ENCODE assay signal across 10 mouse cellular contexts in the genomic region with DNA sequence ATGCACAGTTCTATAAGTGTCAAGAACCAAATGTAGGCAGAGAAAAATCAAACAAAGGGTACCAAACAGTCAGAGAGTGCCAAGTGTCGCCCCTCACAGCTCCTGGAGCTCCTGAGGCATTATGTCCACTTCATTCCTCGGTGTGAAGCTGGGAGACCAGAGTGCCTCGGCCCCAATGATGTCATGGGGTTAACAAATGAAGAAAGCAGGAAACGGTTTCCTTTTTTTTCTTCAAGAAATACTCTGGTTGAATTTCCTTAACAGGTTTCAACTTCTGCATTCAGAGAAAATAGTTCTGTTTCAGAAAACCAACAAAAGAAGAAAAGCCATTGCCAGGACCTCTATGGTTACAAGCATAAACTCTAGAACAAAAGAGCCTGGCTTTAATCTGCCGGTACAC. TPM values are rescaled to one million over a fixed set of nuclear protein-coding genes. Genes with fewer than 3 reads are reported as not detected.
A peak's percentile ranks its signal among the peaks of the same experiment; 100 is the strongest.
DNase-seq lines count a peak whose midpoint lies in the region; ATAC-seq and TF ChIP-seq lines count a peak whose summit lies in the region.
"Had no signal": no experiment of that assay in that cellular context is flagged by ENCODE, and none has a peak within 500 bp of the region (broad histone marks: within the 10 kb centered on the region; RNA-seq: fewer than 3 reads in every experiment).

No protein-coding gene starts in this region.

- peak overlapping the region; percentile 53 for H3K27ac ChIP-seq in liver, embryonic 13.5 days
- peak overlapping the region; percentile 71 for H3K27ac ChIP-seq in embryonic facial prominence, embryonic 15.5 days (replicated peaks)
- H3K27ac ChIP-seq in limb, embryonic 10.5 days: peak overlapping the region; percentile 58; the same call in 1 of the 2 replicates
- H3K27ac ChIP-seq in olfactory bulb, adult 2 months (ENCODE audit: insufficient read depth, low read depth, low read length): peak overlapping the region; percentile 23; the same call in 1 of the 2 replicates
- no peak overlapping the region for H3K27ac ChIP-seq in cerebellum, adult 2 months (ENCODE audit: insufficient read depth, low read length)
- H3K27ac ChIP-seq: kidney, postnatal 0 days; liver, embryonic 14.5 days had no signal

- ATAC-seq in liver, embryonic 13.5 days (ENCODE audit: low read depth): no peak
- ATAC-seq in embryonic facial prominence, embryonic 15.5 days (ENCODE audit: insufficient number of reproducible peaks, low FRiP score, low TSS enrichment, low read depth): no peak

- DNase-seq in liver, embryonic 13.5 days: no peak
- DNase-seq in liver: no peak
- no peak for DNase-seq in limb, embryonic 10.5 days (ENCODE audit: low spot score)
- DNase-seq in cerebellum, adult 2 months: no peak
- no peak for DNase-seq in adrenal gland, adult 18-20 months (ENCODE audit: low spot score in 2 of 2)
- DNase-seq: retina, postnatal 1 day had no signal

- WGBS in liver, embryonic 13.5 days (ENCODE audit: insufficient replicate concordance): 51% methylated on average over 5 of the region's 5 CpGs
- 56% methylated on average over 5 of the region's 5 CpGs for WGBS in embryonic facial prominence, embryonic 15.5 days
- WGBS in limb, embryonic 10.5 days: 74% methylated on average over 5 of the region's 5 CpGs
- 43% methylated on average over 5 of the region's 5 CpGs for WGBS in olfactory bulb, adult 2 months
- 64% methylated on average over 5 of the region's 5 CpGs for WGBS in cerebellum, adult 2 months

- H3K9ac ChIP-seq in liver, embryonic 13.5 days: no peak overlapping the region
- H3K9ac ChIP-seq in embryonic facial prominence, embryonic 15.5 days: no peak overlapping the region
- H3K9ac ChIP-seq: liver, embryonic 14.5 days had no signal

- H3K4me2 ChIP-seq in liver, embryonic 13.5 days: no peak overlapping the region
- H3K4me2 ChIP-seq in embryonic facial prominence, embryonic 15.5 days (replicated peaks): no peak overlapping the region

- H3K4me1 ChIP-seq in liver, embryonic 13.5 days (replicated peaks): peaks cover 57% of the 10 kb centered on the region
- H3K4me1 ChIP-seq in embryonic facial prominence, embryonic 15.5 days: peaks cover 48% of the 10 kb centered on the region
- peaks cover 7% of the 10 kb centered on the region; the same call in 1 of the 2 replicates for H3K4me1 ChIP-seq in limb, embryonic 10.5 days
- peaks cover 39% of the 10 kb centered on the region for H3K4me1 ChIP-seq in olfactory bulb, adult 2 months (ENCODE audit: control insufficient read depth, insufficient read depth, low read length)
- H3K4me1 ChIP-seq in cerebellum, adult 2 months (ENCODE audit: control insufficient read depth, insufficient read depth, low read length): peaks cover 53% of the 10 kb centered on the region

- H3K27me3 ChIP-seq in liver, embryonic 13.5 days: no peaks in the 10 kb centered on the region
- no peaks in the 10 kb centered on the region for H3K27me3 ChIP-seq in embryonic facial prominence, embryonic 15.5 days
- no peaks in the 10 kb centered on the region for H3K27me3 ChIP-seq in limb, embryonic 10.5 days (ENCODE audit: low read depth, poor library complexity, severe bottlenecking)
- H3K27me3 ChIP-seq in cerebellum, adult 2 months (ENCODE audit: control insufficient read depth, insufficient read depth, low read length): no peaks in the 10 kb centered on the region

- no peak for TF ChIP-seq CTCF in olfactory bulb, adult 2 months (IDR thresholded peaks at IDR 0.05; ENCODE audit: insufficient read depth, low read depth, low read length)
- no peak for TF ChIP-seq CTCF in cerebellum, adult 2 months (IDR thresholded peaks at IDR 0.05; ENCODE audit: borderline replicate concordance, insufficient read depth, low read depth, low read length)

- no peak for TF ChIP-seq POLR2A in olfactory bulb, adult 2 months (IDR thresholded peaks at IDR 0.05; ENCODE audit: insufficient read depth, low read depth, low read length)
- TF ChIP-seq POLR2A in cerebellum, adult 2 months (IDR thresholded peaks at IDR 0.05; ENCODE audit: borderline replicate concordance, insufficient read depth, low read length): no peak

- H3K4me3 ChIP-seq in liver, embryonic 13.5 days (replicated peaks): no peak overlapping the region
- no peak overlapping the region for H3K4me3 ChIP-seq in embryonic facial prominence, embryonic 15.5 days (replicated peaks)
- no peak overlapping the region for H3K4me3 ChIP-seq in limb, embryonic 10.5 days
- no peak overlapping the region for H3K4me3 ChIP-seq in olfactory bulb, adult 2 months (ENCODE audit: insufficient read depth, low read depth, low read length)
- H3K4me3 ChIP-seq in cerebellum, adult 2 months (replicated peaks; ENCODE audit: insufficient read depth, low read depth, low read length): no peak overlapping the region

- H3K36me3 ChIP-seq in liver, embryonic 13.5 days: no peaks in the 10 kb centered on the region
- H3K36me3 ChIP-seq in embryonic facial prominence, embryonic 15.5 days: no peaks in the 10 kb centered on the region; the same call in 1 of the 2 replicates
- no peaks in the 10 kb centered on the region for H3K36me3 ChIP-seq in limb, embryonic 10.5 days

- no peaks in the 10 kb centered on the region for H3K9me3 ChIP-seq in liver, embryonic 13.5 days (replicated peaks)
- H3K9me3 ChIP-seq in embryonic facial prominence, embryonic 15.5 days (replicated peaks): no peaks in the 10 kb centered on the region
- no peaks in the 10 kb centered on the region for H3K9me3 ChIP-seq in limb, embryonic 10.5 days (replicated peaks)

RNA-seq across cellular contexts. Expression of a gene that starts 36.4 kb away (rescaled TPM):
- polyA plus RNA-seq in liver, embryonic 13.5 days (2015; fragmentation: Nextera tagmentation; extraction: Ambion mirVana): 4.1 and 5.5 TPM in 2 replicates
- polyA plus RNA-seq in embryonic facial prominence, embryonic 15.5 days (2015; fragmentation: Nextera tagmentation; extraction: Ambion mirVana): 30.2 and 33.5 TPM in 2 replicates
- 13.4 and 16.0 TPM in 2 replicates for polyA plus RNA-seq in limb, embryonic 10.5 days (2016; fragmentation: Nextera tagmentation; extraction: Ambion mirVana)
- polyA plus RNA-seq in olfactory bulb, adult 2 months (2012; ENCODE audit: insufficient read depth, insufficient read length, low replicate concordance, missing spikeins): not detected in 2 replicates
- polyA plus RNA-seq in cerebellum, adult 2 months (2012; rRNA removed): 21.7 and 24.8 TPM in 2 replicates
- total RNA-seq in adrenal gland, adult 18-20 months (2021): 10 to 100 TPM; 20.5 to 24.9 TPM
